Mouse (Mus musculus): ENCODE data around the gene S100a8. TPM values are rescaled to one million over a fixed set of nuclear protein-coding genes. Genes with fewer than 3 reads are reported as not detected.
A peak's percentile ranks its signal among the peaks of the same experiment; 100 is the strongest.

Gene S100a8
- polyA plus RNA-seq, 1 experiment = 1.8 TPM

DNA sequence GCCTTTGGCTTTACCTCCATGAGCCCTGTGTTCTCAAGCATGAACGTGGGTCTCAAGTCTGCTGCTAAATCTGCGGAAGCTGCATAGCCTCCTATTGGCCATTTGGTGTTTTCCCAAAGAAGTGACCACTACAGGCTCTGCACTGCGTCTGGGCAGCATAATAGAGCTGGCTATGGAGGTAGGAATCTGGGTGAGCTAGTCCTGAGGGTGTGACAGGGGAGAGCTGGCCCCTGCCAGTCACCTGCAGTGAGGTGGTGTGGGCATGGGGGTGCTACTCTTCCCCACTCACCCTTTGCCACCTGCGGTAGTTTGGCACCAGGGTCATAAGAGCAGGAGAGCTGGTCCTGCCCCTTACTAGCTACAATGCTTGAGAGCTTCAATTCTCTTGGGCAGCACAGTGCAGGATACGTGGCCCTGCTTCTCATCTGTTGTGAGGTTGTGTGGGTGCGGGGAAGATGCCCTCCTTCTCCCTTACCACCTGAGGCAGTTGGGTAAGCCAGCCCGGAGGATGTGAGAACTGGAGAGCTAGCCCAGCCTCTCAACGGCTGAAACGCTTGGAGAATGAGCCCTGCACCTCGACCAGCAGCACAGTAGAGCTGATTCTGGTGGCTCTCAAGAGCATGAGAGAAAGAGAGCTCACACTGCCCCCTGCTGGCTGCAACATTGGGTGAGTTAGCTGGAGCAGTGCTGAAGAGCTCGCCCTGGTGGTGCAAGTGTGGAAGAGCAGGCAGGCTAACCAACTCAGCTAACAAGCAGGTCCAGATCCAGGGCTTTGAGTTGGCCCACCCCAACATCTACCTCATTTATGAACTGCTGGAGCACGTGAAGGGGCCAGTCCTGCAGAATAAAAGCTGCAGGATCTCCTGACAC lies 41.0 kb downstream of the S100a8 start:
- H3K4me1 ChIP-seq (ENCODE audit: control insufficient read depth, insufficient read depth, low read length) = no peaks in the 10 kb centered on the region
- no peak overlapping the region for H3K27ac ChIP-seq (ENCODE audit: insufficient read depth, low read length)
- TF ChIP-seq POLR2A (IDR thresholded peaks at IDR 0.05; ENCODE audit: extremely low read depth, insufficient read depth, low read length) (no peak), CTCF (IDR thresholded peaks at IDR 0.05; ENCODE audit: extremely low read depth, insufficient read depth, low read length) (peak; percentile 98)
- no peak overlapping the region for H3K4me3 ChIP-seq (ENCODE audit: insufficient read depth, low read length)

Other genes starting within 250 kb of the S100a8 start
- gene Ints3, start 235.4 kb upstream of the S100a8 start, polyA plus RNA-seq (2012; rRNA removed) = 44.8 and 46.1 TPM in 2 replicates
- 3.3 and 4.7 TPM in 2 replicates for gene Npr1, start 203.1 kb upstream of the S100a8 start, polyA plus RNA-seq (2012; rRNA removed)
- gene Ilf2, start 192.9 kb upstream of the S100a8 start, polyA plus RNA-seq (2012; rRNA removed) = 78.7 and 79.5 TPM in 2 replicates
- 65.0 and 73.2 TPM in 2 replicates for gene Snapin, start 177.9 kb upstream of the S100a8 start, polyA plus RNA-seq (2012; rRNA removed)
- 126 and 131 TPM in 2 replicates for gene Chtop, start 159.5 kb upstream of the S100a8 start, polyA plus RNA-seq (2012; rRNA removed)
- 265 and 281 TPM in 2 replicates for gene S100a1, start 154.6 kb upstream of the S100a8 start, polyA plus RNA-seq (2012; rRNA removed)
- gene S100a13, start 154.5 kb upstream of the S100a8 start, polyA plus RNA-seq (2012; rRNA removed) = 74.0 and 74.6 TPM in 2 replicates
- not detected in 2 replicates for gene S100a14, start 142.1 kb upstream of the S100a8 start, polyA plus RNA-seq (2012; rRNA removed)
- gene S100a16, start 131.7 kb upstream of the S100a8 start, polyA plus RNA-seq (2012; rRNA removed) = 116 and 134 TPM in 2 replicates
- gene S100a3, start 108.4 kb upstream of the S100a8 start, polyA plus RNA-seq (2012; rRNA removed) = 1.9 and 2.0 TPM in 2 replicates
- not detected in 2 replicates for gene S100a2, start 78.7 kb upstream of the S100a8 start, polyA plus RNA-seq (2012; rRNA removed)
- gene Gm42674, start 67.1 kb upstream of the S100a8 start, polyA plus RNA-seq (2012; rRNA removed) = not detected in 2 replicates
- gene S100a4, start 65.2 kb upstream of the S100a8 start, polyA plus RNA-seq (2012; rRNA removed) = 10.9 and 13.4 TPM in 2 replicates
- gene S100a5, start 60.5 kb upstream of the S100a8 start, polyA plus RNA-seq (2012; rRNA removed) = not detected in 2 replicates
- gene S100a6, start 56.1 kb upstream of the S100a8 start, polyA plus RNA-seq (2012; rRNA removed) = 51.5 and 66.4 TPM in 2 replicates
- 1.0 and 1.1 TPM in 2 replicates for gene S100a7a, start 15.0 kb upstream of the S100a8 start, polyA plus RNA-seq (2012; rRNA removed)
- gene S100a9, start 26.7 kb downstream of the S100a8 start, polyA plus RNA-seq (2012; rRNA removed) = 1.6 and 2.2 TPM in 2 replicates
- gene Pglyrp4, start 57.9 kb downstream of the S100a8 start, polyA plus RNA-seq (2012; rRNA removed) = not detected in 2 replicates
- not detected in 2 replicates for gene Gm5849, start 108.9 kb downstream of the S100a8 start, polyA plus RNA-seq (2012; rRNA removed)

Measured in cortical plate, adult 2 months (tissue).